Mouse (Mus musculus) brain, embryonic 14.5 days (tissue): ENCODE measurements around the gene Cd3eap.

Source experiments
- CTCF ChIP-seq: fragments of 200-500 bp; IDR thresholded peaks from 2 replicates; pipeline ENCODE4 v1.5.1; 2012; ENCODE audit warnings: inconsistent platforms, mild to moderate bottlenecking, moderate library complexity, borderline replicate concordance; ENCODE audit not compliant: insufficient read depth, insufficient read length; ENCODE audit errors: extremely low read depth
- POLR2A ChIP-seq: fragments of 200-500 bp; IDR thresholded peaks from 2 replicates; pipeline ENCODE4 v1.6.1; 2012; ENCODE audit warnings: mild to moderate bottlenecking, inconsistent platforms, borderline replicate concordance; ENCODE audit not compliant: poor library complexity, insufficient read depth, insufficient read length, severe bottlenecking; ENCODE audit errors: extremely low read depth

- peak; percentile 95 for TF ChIP-seq CTCF
- no peak for TF ChIP-seq POLR2A
These were observed 16.0 kb downstream of the Cd3eap start for GRCm38 (mm10) chr7:19343210-19343808.
